Mouse (Mus musculus) stomach, postnatal 0 days (tissue): ENCODE measurements at regions not wholly inside any gene's neighbourhood (a gene's known extent, or its start where the extent isn't known, plus 50 kb on each side); places are given as distances from the start of the nearest gene placed in this dataset.

Experiments
- CTCF ChIP-seq: IDR thresholded peaks from 2 replicates; pipeline ENCODE4 v1.5.1; 2016; ENCODE audit warnings: antibody characterized with exemption, low read depth, mild to moderate bottlenecking, moderate library complexity
- EP300 ChIP-seq: optimal IDR thresholded peaks from 2 replicates; pipeline ENCODE3; 2016; ENCODE audit warnings: antibody characterized with exemption

DNA sequence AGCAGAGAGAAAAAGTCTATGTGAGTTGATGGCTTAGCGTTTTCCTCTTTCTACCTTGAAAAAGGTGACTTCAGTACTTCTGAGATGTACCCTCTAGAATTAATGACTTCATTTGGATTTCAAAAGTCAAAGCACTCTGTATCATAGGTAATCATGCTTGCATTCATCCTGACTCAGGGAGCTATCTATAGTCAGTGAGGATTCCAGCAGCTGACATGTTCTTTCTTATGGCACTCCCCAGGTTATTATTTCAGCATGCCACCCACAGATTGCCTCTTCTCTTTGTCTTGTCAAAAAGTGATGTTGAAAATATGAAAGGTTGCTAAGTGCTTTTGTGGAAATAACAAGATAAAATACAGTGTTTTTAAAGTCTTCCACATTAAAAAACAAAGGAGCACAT lies 540.0 kb upstream of the Frg1 start:
- TF ChIP-seq CTCF (no peak), EP300 (no peak)
